Mouse (Mus musculus) heart, adult 8-10 months (tissue): Measurements from ENCODE around the gene Srrm1. TPM values are rescaled to one million over a fixed set of nuclear protein-coding genes. Genes with fewer than 3 reads are reported as not detected.
A peak's percentile ranks its signal among the peaks of the same experiment; 100 is the strongest.

Source experiments
- DNase-seq: peaks from one replicate; pipeline ENCODE4 v3.0.0; 2022; ENCODE audit warnings: low spot score
- total RNA-seq, 4 experiments: library from RNA; stranded (reverse); gene quantifications; 2 replicates each; pipeline ENCODE4 v1.2.4; 2022

The Srrm1 gene
- total RNA-seq: 10 to 100 TPM; 47.4 to 70.9 (median 55.8) TPM

- peak; percentile 98 for DNase-seq
Observed at GRCm38 (mm10) chr4:135353066-135353793, at the start of gene Srrm1. Gene Srrm1, minus strand, starts transcription at chr4:135353321.

- no peak for DNase-seq
Observed at GRCm38 (mm10) chr4:135401881-135402280, 48.8 kb upstream of the Srrm1 start.

GRCm38 (mm10) chr4:135397991-135398390 lies 44.9 kb upstream of the Srrm1 start, which contains the start of gene Ncmap:
Gene Ncmap, minus strand, starts transcription at chr4:135398227.
- no peak for DNase-seq

- DNase-seq: no peak
Observed at GRCm38 (mm10) chr4:135397551-135397950, 44.4 kb upstream of the Srrm1 start.

GRCm38 (mm10) chr4:135396303-135396702 lies 43.2 kb upstream of the Srrm1 start:
- no peak for DNase-seq

GRCm38 (mm10) chr4:135395375-135395774 lies 42.3 kb upstream of the Srrm1 start:
- no peak for DNase-seq

GRCm38 (mm10) chr4:135394666-135395065 lies 41.5 kb upstream of the Srrm1 start:
- no peak for DNase-seq

- no peak for DNase-seq
Observed at GRCm38 (mm10) chr4:135393381-135393780, 40.3 kb upstream of the Srrm1 start.

GRCm38 (mm10) chr4:135392801-135393200 lies 39.7 kb upstream of the Srrm1 start:
- no peak for DNase-seq

- no peak for DNase-seq
Observed at GRCm38 (mm10) chr4:135391014-135391413, 37.9 kb upstream of the Srrm1 start.

GRCm38 (mm10) chr4:135385614-135386013 lies 32.5 kb upstream of the Srrm1 start:
- no peak for DNase-seq

- peak; percentile 42 for DNase-seq
Observed at GRCm38 (mm10) chr4:135382316-135382715, 29.2 kb upstream of the Srrm1 start.

GRCm38 (mm10) chr4:135381355-135381754 lies 28.2 kb upstream of the Srrm1 start:
- no peak for DNase-seq

- no peak for DNase-seq
Observed at GRCm38 (mm10) chr4:135377241-135377640, 24.1 kb upstream of the Srrm1 start.

- DNase-seq: no peak
Observed at GRCm38 (mm10) chr4:135375444-135375843, 22.3 kb upstream of the Srrm1 start.

GRCm38 (mm10) chr4:135373299-135373698 lies 20.2 kb upstream of the Srrm1 start:
- DNase-seq: no peak

GRCm38 (mm10) chr4:135370372-135370771 lies 17.3 kb upstream of the Srrm1 start:
- no peak for DNase-seq

GRCm38 (mm10) chr4:135362828-135363227 lies 9.7 kb upstream of the Srrm1 start:
- no peak for DNase-seq

- DNase-seq: no peak
Observed at GRCm38 (mm10) chr4:135361722-135362121, 8.6 kb upstream of the Srrm1 start.

GRCm38 (mm10) chr4:135358736-135359135 lies 5.6 kb upstream of the Srrm1 start:
- DNase-seq: no peak

GRCm38 (mm10) chr4:135357221-135357920 lies 4.2 kb upstream of the Srrm1 start:
- no peak for DNase-seq

GRCm38 (mm10) chr4:135355886-135356550 lies 2.9 kb upstream of the Srrm1 start:
- DNase-seq: no peak
